Mouse (Mus musculus) heart, adult 2 months (tissue): ENCODE results near the gene Socs2.

ENCODE experiments used
- CTCF ChIP-seq: fragments of 200-600 bp; IDR thresholded peaks from 2 replicates; pipeline ENCODE4 v1.8.1; 2022; ENCODE audit warnings: antibody characterized with exemption, mild to moderate bottlenecking, moderate library complexity
- EP300 ChIP-seq: fragments of 200-500 bp; IDR thresholded peaks from 2 replicates; pipeline ENCODE4 v1.6.1; 2011; ENCODE audit warnings: low read depth, low read length, control low read depth; ENCODE audit not compliant: insufficient read depth
- POLR2A ChIP-seq: fragments of 200-500 bp; IDR thresholded peaks from 2 replicates; pipeline ENCODE4 v1.6.1; 2011; ENCODE audit warnings: mild to moderate bottlenecking, low read depth, low read length, control low read depth; ENCODE audit not compliant: insufficient read depth

GRCm38 (mm10) chr10:95399689-95400354, 17.2 kb downstream of the Socs2 start:
- TF ChIP-seq CTCF (no peak), EP300 (no peak), POLR2A (no peak)
